Comparison of ENCODE assay signal across 10 mouse cellular contexts in genomic region chr15:80697564-80697963, GRCm38 (mm10). TPM values are rescaled to one million over a fixed set of nuclear protein-coding genes. Genes with fewer than 3 reads are reported as not detected.
DNase-seq lines count a peak whose midpoint lies in the region; ATAC-seq and TF ChIP-seq lines count a peak whose summit lies in the region.
"Had no signal": no experiment of that assay in that cellular context is flagged by ENCODE, and none has a peak within 500 bp of the region (broad histone marks: within the 10 kb centered on the region; RNA-seq: fewer than 3 reads in every experiment).

No protein-coding gene starts in this region.

- H3K9ac ChIP-seq in kidney, embryonic 15.5 days: no peak overlapping the region
- no peak overlapping the region; the same call in 1 of the 2 replicates for H3K9ac ChIP-seq in limb, embryonic 12.5 days (replicated peaks)
- H3K9ac ChIP-seq: neural tube, embryonic 13.5 days had no signal

- peak; percentile 11; the same call in 1 of the 2 replicates for TF ChIP-seq CTCF in thymus, adult 2 months (IDR thresholded peaks at IDR 0.05; ENCODE audit: borderline replicate concordance, control insufficient read depth, extremely low read depth, insufficient read depth, low read length, poor library complexity)

- H3K4me2 ChIP-seq in kidney, embryonic 15.5 days: no peak overlapping the region
- peak overlapping the region; percentile 15; the same call in 1 of the 2 replicates for H3K4me2 ChIP-seq in limb, embryonic 12.5 days
- H3K4me2 ChIP-seq: neural tube, embryonic 13.5 days had no signal

- 12% methylated on average over 5 of the region's 5 CpGs for WGBS in kidney, embryonic 15.5 days
- 21% methylated on average over 5 of the region's 5 CpGs for WGBS in limb, embryonic 12.5 days
- WGBS in thymus, adult 2 months: 5% methylated on average over 5 of the region's 5 CpGs

- H3K4me3 ChIP-seq in kidney, embryonic 15.5 days (replicated peaks): no peak overlapping the region
- no peak overlapping the region for H3K4me3 ChIP-seq in limb, embryonic 12.5 days (replicated peaks)
- H3K4me3 ChIP-seq in thymus, adult 2 months (ENCODE audit: control insufficient read depth, insufficient read depth, low read length): no peak overlapping the region
- H3K4me3 ChIP-seq: neural tube, embryonic 13.5 days had no signal

- ATAC-seq in kidney, embryonic 15.5 days (replicated peaks; ENCODE audit: low FRiP score): peak; percentile 30; the same call in 1 of the 2 replicates
- peak; percentile 99 for ATAC-seq in activated CD4-positive, CD25-positive, alpha-beta regulatory T cell, adult 4 months
- ATAC-seq in limb, embryonic 12.5 days (ENCODE audit: insufficient number of reproducible peaks, insufficient read depth, low FRiP score, low TSS enrichment, low read depth): 0 out of 2 replicates have a peak, but pooled peaks have one; percentile 22
- ATAC-seq: intestine, postnatal 0 days had no signal

- DNase-seq in kidney, adult 9 months: no peak
- peak; percentile 81 for DNase-seq in thymus, adult 2 months
- DNase-seq in left cerebral cortex, adult 9 months (ENCODE audit: low spot score in 2 of 2): no peak
- no peak for DNase-seq in cerebellum, adult 8-10 months
- DNase-seq: lung, postnatal 10 days had no signal

- H3K36me3 ChIP-seq in kidney, embryonic 15.5 days: no peaks in the 10 kb centered on the region
- H3K36me3 ChIP-seq in limb, embryonic 12.5 days: no peaks in the 10 kb centered on the region
- H3K36me3 ChIP-seq in thymus, adult 2 months (ENCODE audit: control insufficient read depth, insufficient read depth, low read length): no peaks in the 10 kb centered on the region
- H3K36me3 ChIP-seq: neural tube, embryonic 13.5 days had no signal

- H3K4me1 ChIP-seq in kidney, embryonic 15.5 days: peaks cover 17% of the 10 kb centered on the region
- peaks cover 31% of the 10 kb centered on the region for H3K4me1 ChIP-seq in limb, embryonic 12.5 days (replicated peaks)
- H3K4me1 ChIP-seq in thymus, adult 2 months (replicated peaks; ENCODE audit: control insufficient read depth, insufficient read depth, low read length): peaks cover 56% of the 10 kb centered on the region

- H3K27ac ChIP-seq in kidney, embryonic 15.5 days: peak overlapping the region; percentile 37; the same call in 1 of the 2 replicates
- peak overlapping the region; percentile 77 for H3K27ac ChIP-seq in limb, embryonic 12.5 days
- H3K27ac ChIP-seq in thymus, adult 2 months (ENCODE audit: control insufficient read depth, insufficient read depth, low read length): peak overlapping the region; percentile 94
- H3K27ac ChIP-seq: neural tube, embryonic 13.5 days had no signal

- TF ChIP-seq POLR2A in thymus, adult 2 months (IDR thresholded peaks at IDR 0.05; ENCODE audit: control insufficient read depth, extremely low read depth, insufficient read depth, low read length, poor library complexity): 0 out of 2 replicates have a peak, but pooled peaks have one; percentile 54

- H3K27me3 ChIP-seq in kidney, embryonic 15.5 days: peaks cover 10% of the 10 kb centered on the region
- 0 out of 2 replicates have a peak, but pooled peaks cover 2% of the 10 kb centered on the region for H3K27me3 ChIP-seq in limb, embryonic 12.5 days
- no peaks in the 10 kb centered on the region for H3K27me3 ChIP-seq in thymus, adult 2 months (ENCODE audit: control insufficient read depth, insufficient read depth, low read length)

- no peaks in the 10 kb centered on the region for H3K9me3 ChIP-seq in kidney, embryonic 15.5 days (replicated peaks)
- H3K9me3 ChIP-seq in limb, embryonic 12.5 days: no peaks in the 10 kb centered on the region
- H3K9me3 ChIP-seq: neural tube, embryonic 13.5 days had no signal

RNA-seq across cellular contexts. Expression of gene Tnrc6b, which starts 13.5 kb away (rescaled TPM):
- polyA plus RNA-seq in kidney, embryonic 15.5 days (2015; fragmentation: Nextera tagmentation; extraction: Ambion mirVana): 29.0 and 33.5 TPM in 2 replicates
- 10 to 100 TPM; 35.6 to 58.6 TPM for polyA plus RNA-seq in activated CD4-positive, CD25-positive, alpha-beta regulatory T cell, adult 4 months (2017; shearing (Covaris generic))
- polyA plus RNA-seq in limb, embryonic 12.5 days (2016; fragmentation: Nextera tagmentation; extraction: Ambion mirVana): 36.7 and 41.0 TPM in 2 replicates
- polyA plus RNA-seq in thymus, adult 2 months (2012; rRNA removed): 56.1 and 57.9 TPM in 2 replicates

RNA-seq across cellular contexts. Expression of gene Fam83f, which starts 25.9 kb away (rescaled TPM):
- polyA plus RNA-seq in kidney, embryonic 15.5 days (2015; fragmentation: Nextera tagmentation; extraction: Ambion mirVana): 3.8 and 4.1 TPM in 2 replicates
- not detected for polyA plus RNA-seq in activated CD4-positive, CD25-positive, alpha-beta regulatory T cell, adult 4 months (2017; shearing (Covaris generic))
- polyA plus RNA-seq in limb, embryonic 12.5 days (2016; fragmentation: Nextera tagmentation; extraction: Ambion mirVana): 1.3 and 1.4 TPM in 2 replicates
- polyA plus RNA-seq in thymus, adult 2 months (2012; rRNA removed): 3.5 and 5.4 TPM in 2 replicates

Comparison
In these comparisons a context has a peak if more than half of its experiments do, and no peak if none do; other contexts are left out.
1. ATAC-seq: peak in every context shown above with its lines; median percentile 99 in activated CD4-positive, CD25-positive, alpha-beta regulatory T cell, adult 4 months; 30 in kidney, embryonic 15.5 days; 22 in limb, embryonic 12.5 days.
2. H3K27ac ChIP-seq: peak in every context shown above with its lines; median percentile 94 in thymus, adult 2 months; 77 in limb, embryonic 12.5 days; 37 in kidney, embryonic 15.5 days.